Mouse (Mus musculus) naive thymus-derived CD4-positive, alpha-beta T cell, adult 2 months (primary cell): ENCODE data around the gene Arf1.
"Not testable (repeated sequence)": the region's sequence is repeated elsewhere in the genome, so short reads cannot be mapped to it uniquely, and the experiment has no call there.

Source experiments
- DNase-seq: peaks from one replicate; pipeline ENCODE4 v3.0.0-alpha.2; 2011; ENCODE audit warnings: low read depth

Gene Arf1

DNA sequence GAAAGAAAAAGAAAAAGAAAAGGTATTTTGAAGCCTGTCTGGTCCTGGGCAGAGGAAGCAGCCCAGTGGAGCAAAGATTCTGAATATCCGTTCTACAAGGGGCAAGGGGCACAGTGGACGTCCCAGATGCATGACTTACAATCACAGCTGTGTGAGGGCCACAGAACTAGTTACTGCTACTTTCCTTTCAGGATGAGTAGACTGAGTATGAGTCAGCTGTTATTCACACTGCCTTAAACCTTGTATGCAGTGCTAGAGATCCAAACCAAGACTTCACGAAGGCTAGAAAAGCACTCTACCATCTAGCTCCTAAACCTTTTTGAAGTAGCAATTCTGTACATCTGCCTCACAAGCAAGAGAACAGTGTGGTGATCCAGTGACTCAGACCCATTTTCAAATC lies 1.8 kb downstream of the Arf1 start:
- DNase-seq, result no peak

DNA sequence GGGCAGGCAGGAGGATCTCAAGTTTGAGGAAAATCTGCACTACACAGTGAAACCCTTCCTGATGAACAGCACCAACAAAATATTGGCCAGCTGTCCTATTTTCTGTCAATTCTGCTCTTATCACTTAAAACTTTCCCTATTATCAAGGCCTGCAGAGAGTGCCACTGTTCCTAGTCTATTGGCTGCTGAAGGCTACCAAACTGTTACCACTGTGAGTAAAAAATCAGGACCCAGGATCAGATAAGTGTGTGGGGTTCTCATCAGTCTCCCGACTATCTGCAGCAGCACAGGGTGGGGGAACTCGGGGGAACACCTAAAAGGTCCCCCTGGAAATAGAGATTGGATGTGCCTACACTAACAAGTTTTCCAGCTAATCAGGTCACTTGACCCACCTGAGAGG lies 2.9 kb downstream of the Arf1 start:
- DNase-seq, result no peak

DNA sequence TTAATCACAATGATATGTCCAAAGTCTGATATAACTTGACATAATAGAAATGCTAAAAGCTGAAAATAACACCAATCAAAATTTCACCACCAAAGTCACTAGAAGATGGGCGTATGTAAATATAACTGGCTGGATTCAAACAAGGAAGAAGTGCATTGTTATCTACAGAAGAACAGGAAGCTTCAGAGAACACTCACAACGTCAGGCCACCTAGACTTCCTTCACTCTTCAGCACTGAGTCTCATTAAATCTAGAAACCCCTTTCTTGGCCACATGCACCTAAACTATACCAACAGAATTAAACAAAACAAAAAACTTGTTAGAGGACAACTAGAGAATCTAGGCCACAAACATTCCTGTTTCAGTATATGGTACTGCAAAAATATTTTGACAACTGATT lies 3.6 kb downstream of the Arf1 start:
- DNase-seq, result peak; percentile 55

DNA sequence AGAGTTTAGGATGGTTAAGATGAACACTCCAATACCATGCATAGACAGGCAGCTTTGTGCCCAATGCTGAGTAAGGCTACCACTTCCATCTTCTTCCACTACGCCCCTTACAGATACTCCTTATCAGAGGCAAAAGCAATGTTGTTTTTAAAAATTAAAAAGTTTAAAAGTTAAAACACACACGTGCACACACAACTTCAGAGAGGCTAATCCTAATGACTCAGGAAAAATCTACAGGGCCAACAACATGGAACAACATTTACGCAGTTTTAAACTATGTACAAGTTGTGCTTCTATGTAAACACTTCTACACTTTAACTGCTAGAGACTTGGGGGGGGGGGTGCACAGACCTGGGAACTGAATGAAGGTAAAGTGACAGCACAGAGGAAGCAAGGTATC lies 4.0 kb downstream of the Arf1 start:
- DNase-seq, result no peak

DNA sequence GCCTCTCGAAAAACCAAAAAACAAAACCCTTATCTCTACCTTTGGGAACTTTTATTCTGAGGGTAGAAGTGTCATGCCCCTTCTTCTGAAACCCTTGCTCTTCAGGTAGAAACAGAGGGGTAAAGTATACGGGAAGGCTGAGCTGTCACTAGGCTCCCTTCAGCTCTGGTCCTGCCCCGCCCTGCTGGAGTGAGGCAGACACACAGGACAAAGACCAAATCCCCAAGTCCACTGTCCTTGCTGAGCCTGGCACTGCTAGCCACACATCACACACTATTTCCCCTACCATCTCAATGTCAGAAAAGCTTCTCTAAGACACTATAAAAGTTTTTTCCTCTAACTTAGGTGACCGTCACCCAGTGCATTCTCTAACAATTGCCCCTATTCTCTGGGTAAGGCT lies 5.8 kb downstream of the Arf1 start:
- no peak for DNase-seq

DNA sequence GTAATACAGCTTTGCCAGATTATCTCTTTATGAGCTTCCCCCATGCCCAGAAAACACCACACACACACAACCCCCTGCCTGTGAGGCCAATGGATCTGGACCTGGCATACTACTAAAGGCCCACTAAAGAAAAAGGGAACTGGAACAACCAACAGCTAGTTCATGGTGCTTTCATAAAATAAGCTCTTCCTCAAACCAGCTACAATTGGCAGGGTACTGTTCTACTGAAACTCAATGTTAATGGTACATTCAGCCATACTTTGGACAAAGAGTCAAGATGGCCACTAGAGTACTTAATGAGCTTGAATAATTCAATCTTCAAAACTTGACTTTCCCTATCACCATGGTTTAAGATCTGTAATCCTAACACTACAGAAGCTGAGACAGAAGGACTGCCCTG lies 6.5 kb downstream of the Arf1 start:
- no peak for DNase-seq

DNA sequence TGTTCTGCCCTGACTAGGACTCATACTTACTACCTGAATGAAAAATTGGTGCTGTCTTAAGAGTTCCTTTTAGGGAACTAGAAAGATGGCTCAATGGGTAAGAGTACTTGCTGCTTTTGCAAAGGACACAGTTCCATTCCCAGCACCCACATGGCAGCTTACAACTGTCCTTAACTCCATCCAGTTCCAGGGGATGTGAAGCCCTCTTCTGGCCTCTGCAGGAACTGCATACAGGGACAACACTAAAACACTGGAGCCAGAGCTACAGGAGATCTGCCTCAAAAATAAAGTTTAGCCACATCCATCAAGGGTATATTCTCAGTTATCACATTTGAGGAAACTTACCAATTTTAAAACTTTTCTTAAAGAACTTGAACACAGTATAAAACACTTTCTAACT lies 9.0 kb downstream of the Arf1 start:
- peak; percentile 72 for DNase-seq

DNA sequence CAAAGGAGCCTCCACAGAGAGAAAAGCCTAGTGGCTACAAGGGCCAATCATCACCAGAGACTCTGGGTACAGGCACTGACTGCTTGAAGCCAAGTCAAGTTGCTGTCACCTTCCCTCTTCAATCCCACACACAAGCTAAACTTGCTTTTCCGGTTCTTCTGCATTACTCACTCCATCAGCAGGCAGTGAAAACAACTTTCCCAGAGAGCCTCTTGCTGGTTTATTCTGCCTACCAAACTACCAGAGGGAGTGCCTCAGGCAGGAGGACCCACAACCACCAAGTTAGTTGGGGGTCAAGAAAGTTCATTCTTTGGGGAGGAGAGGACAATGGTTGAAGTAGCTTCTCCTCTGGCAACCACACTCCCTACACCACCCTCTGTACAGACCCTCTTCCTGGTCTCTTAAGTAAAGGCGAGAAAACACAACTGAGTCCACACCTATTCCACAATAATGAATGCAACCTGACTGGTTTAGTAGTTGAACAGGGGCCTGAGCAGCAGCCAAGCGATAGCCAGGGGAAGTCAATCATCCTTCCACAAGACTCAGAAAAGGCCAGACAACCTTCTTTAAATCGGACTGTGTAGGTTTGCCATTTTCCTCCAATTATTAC lies 9.6 kb downstream of the Arf1 start:
- DNase-seq, result peak; percentile 12

DNA sequence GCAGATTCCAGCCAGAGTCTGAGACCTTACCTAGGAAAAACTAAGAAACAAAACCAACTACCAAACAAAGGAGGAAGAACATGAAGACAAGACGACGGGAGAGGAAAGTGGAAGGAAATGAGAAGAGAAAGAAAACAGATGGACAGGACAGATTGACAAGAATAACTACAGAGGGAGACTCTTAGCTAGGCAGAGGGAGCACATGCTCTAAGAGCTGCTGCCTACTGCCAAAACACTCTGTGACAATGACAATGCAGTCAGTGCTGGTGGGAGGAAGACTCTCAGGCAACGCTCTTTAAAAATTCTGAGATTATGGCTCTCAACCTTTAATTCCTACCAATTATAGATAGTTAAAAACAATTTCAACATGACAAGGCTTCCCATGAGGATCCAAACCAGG lies 11.1 kb downstream of the Arf1 start:
- no peak for DNase-seq

DNA sequence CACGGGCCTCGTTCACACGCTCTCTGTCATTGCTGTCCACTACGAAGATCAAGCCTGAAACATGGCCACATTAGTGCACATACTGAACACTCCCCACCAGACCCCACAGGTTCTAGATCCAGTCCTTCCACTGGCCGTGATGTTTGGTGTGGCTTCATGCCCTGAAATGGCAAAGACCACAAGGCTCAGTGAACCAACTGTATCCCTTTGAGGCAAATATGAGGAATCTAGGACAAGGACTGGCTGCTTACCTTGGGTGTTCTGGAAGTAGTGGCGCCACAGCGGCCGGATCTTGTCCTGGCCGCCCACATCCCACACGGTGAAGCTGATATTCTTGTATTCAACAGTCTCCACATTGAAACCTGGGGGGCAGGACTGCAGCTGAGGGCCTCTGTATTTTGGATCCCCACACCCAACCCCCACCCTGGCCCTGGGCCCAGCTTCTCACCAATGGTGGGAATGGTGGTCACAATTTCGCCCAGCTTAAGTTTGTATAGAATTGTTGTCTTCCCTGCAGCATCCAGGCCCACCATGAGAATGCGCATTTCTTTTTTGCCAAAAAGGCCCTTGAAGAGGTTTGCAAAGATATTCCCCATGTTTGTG lies 15.1 kb downstream of the Arf1 start:
- no peak for DNase-seq

DNA sequence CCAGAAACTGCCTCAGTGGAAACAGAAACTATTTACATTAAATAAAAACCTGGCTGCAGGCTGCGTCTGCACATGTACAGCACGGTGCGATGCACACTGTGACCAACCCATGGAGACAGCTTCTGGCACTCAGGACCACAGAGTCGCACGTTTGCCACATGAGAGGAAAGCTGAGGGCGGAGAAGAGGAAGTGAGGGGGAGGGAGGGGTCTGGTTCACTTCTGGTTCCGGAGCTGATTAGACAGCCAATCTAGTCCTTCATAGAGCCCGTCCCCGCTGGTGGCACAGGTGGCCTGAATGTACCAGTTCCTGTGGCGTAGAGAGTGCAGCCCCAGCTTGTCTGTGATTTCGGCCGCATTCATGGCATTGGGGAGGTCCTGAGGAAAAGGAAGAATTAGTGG lies 15.8 kb downstream of the Arf1 start:
- DNase-seq, result peak; percentile 79

DNA sequence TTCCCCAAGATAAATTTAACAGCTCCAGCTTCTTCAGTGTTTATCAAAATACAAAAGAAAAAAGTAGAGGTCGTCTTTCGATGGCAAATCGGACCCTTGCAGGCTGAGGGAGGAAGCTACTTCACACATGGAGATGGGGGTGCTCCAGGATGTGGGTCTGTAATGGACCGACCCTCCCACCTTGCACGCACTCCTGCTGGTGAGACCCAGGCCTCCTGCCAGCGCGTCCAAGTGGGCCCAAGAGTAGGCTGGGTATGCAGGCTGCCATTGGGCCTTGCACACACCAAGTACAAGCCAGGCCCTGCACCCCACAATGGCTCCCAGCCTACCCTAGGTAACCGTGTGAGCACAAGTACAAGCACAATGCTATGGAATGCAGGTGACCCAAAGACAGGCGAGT lies 16.5 kb downstream of the Arf1 start:
- not testable (repeated sequence) for DNase-seq

DNA sequence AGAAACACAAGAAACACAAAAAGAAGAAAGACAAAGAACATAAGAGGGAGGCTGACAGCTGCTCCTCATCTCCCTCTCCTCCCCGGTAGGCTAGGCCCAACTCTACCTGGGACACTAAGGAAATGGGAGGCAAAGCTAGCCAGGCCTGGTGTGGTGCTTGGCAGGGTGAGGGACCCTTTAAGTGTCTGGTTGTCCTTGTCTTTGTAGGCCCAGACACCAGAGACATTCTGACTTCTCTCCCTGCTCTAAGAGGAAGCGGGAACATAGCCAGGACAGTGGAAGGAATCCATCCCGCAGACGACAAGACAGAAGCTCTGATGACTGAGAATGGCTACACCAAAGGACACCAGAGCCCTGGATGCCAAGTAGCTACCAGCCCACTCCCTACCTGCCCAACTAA lies 18.1 kb downstream of the Arf1 start:
- DNase-seq, result peak; percentile 19

DNA sequence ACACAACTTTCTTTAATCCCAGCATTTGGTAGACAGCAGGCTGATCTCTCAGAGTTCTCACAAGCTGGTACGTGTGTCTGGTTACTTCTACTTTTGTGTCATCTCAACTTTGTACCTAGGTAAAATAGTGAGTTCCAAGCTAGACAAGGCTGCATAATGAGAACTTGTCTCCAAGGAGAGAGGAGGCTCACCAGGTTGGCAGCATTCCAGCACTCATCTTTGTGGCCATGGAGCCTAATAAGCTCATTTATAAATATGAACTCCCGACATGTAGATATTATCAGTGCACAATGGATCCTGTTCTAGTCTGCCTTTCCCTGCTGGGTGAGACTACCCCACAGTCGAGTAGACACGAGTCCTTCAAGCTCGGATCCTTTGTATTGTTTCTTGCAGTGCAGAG lies 18.5 kb downstream of the Arf1 start:
- peak; percentile 24 for DNase-seq

DNA sequence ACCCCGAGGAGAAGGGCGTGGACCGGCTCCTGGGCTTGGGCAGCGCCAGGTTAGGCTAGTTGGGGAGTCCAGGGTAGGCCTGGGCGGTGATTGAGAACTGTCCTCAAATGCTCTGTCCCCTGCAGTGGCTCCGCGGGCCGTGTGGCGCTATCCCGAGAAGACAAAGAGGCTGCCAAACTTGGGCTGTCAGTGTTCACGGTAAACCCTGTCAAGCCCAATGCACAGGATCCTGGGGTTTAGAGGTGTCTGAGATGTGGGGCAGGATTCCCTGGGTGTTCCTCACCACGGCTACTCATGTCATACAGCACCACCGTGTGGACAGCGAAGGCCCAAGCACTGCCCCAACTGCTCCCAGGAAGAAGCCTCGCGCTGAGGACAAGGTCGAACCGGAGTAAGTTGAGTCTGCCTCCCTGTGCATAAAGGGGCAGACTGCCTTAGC lies 19.0 kb downstream of the Arf1 start:
- peak; percentile 64 for DNase-seq

DNA sequence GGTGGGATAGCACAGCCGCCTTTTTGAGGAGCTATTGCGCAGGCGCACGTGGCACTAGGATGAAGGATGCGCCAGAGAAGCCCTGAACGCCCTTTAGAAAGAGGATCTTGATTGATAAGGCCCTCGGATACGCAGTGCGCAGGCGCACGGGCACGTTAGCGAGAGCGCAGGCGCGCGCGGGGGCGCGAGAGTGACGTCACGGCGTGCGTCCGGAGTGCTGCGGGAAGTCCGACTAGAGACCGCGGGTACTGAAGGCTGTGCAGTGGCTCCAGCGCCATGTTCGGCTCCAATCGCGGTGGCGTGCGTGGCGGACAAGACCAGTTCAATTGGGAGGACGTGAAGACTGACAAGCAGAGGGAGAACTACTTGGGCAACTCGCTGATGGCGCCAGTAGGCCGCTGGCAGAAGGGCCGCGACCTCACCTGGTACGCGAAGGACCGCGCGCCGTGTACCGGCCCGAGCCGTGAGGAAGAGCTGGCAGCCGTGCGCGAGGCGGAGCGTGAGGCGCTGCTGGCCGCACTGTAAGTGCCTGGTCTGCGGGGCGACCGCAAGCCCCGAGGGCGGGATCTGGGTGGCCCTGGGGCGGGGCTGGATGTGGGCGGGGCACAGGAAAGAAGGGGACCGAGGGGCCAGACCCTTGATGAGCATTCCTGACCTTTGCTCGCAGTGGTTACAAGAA lies 19.8 kb downstream of the Arf1 start, which contains the start of gene 2310033P09Rik:
2310033P09Rik (plus strand) TSS at position 169 of the 679 bp plus-strand sequence.
- DNase-seq, result peak; percentile 97

DNA sequence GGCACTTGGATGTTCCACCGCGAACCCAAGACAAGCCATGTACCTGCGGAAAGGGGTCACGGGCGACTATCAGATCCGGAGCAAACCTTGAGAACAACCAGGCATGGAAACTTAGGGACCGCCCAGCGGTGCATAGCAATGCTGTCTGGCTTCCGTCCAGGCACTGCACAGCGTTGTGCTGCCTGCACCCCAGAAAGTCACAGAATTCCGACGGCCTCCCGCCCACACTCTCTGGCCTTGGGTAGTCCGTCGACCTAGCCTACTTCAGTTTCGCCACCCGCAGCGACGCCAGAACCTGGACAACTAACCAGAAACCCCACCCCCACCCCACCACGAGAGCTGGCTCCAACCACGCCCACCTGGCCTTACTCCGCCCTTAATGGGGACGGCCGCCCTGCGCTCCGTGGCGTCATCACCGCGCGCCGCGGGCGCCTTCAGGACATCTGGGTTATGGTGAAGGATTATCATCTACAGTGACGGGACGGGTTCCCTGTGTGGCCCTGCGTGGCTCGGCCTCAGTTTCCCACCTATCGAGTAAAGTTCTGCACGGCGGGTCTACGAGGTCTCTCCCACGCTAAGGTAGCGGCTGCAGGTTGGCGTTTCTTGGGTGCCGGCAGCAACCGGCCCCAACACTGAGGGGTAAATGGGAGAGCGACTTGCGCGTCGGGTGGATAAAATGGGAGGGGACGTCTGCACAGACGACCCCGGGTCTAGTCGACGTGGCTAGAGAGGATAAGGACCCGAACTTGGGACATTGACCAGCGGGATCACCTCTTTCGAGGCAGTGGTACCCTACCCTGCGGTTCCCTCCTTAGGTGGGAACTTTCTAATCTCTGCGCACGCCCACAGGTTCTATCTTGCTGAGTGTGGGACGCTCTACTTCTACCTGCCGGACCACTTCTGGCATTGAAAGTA lies 25.7 kb downstream of the Arf1 start, which contains the start of gene Mrpl55:
Mrpl55 (plus strand) TSS at position 406 of the 915 bp plus-strand sequence.
- DNase-seq, result peak; percentile 97

DNA sequence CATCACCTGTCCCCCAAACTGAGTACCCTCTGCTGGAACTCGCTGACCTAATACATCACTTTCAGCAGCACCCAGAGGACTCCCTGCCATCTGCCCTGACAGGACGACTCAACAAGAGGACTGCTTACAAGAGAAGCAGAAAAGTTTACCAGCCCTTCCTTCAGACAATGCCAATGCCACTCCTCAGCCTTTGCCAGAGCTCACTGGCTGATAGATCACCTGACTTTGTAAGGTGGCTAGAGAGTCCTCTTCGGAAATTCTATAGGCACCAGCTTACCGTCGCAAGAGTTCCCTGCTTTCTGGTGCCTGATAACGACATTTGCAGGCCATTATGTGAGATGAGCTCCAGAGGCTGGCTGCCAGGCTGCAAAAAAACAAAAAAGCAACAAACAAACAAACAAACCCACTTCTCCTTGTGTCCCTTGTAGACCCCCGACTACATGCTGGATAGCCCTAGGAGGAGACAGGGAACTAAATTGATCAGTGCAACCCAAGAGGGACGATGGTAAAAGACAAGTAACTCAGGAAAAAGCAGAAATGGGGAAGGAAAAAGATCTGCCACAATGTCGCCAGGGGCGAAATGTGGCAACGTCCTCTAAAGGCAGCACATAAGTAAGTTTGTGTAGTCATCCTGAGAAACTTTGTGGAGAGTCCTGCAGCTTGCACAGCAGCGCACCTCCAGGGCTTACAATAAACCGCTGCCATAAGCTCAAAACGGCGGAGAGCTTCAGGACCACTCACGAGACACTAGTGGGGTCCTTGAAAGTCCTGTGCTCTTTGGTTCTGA lies 26.7 kb downstream of the Arf1 start:
- DNase-seq, result no peak

DNA sequence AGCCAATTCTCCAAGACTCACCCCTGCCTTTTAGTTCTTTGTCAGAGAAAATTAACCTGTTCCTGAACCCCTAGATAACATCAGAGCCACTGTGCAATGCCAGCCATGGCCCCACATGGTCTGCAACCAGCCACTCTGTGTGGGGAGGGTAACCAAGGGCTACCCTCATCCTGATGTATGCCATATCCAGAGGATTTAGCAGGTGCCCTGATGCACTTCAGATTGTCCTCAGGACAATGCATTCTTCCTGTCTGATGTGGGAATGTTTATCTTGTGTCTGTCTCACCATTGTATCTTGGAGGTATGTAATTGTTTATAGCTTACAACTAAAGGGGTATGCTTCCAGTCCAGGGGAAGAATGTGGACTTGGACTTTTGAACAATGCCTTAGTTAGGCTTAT lies 31.8 kb downstream of the Arf1 start:
- no peak for DNase-seq

DNA sequence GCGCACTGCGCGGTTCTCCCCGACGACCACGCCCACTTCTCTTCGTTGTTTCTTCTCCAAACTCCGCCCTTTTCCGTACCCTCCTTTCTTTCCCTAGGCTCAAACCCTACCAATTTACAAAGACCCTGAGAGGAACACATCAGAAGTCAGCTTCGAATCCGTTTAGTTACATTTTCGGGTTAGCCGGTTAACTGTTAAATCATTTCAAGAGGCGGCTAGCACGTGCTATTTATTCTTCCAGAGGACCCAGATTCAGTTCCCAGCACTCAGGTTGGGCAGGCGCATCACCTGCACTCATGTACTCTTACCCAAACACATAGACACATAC lies 36.0 kb downstream of the Arf1 start, which contains the start of gene Guk1:
Guk1 (minus strand) TSS at position 154 of the 328 bp plus-strand sequence.
- no peak for DNase-seq

DNA sequence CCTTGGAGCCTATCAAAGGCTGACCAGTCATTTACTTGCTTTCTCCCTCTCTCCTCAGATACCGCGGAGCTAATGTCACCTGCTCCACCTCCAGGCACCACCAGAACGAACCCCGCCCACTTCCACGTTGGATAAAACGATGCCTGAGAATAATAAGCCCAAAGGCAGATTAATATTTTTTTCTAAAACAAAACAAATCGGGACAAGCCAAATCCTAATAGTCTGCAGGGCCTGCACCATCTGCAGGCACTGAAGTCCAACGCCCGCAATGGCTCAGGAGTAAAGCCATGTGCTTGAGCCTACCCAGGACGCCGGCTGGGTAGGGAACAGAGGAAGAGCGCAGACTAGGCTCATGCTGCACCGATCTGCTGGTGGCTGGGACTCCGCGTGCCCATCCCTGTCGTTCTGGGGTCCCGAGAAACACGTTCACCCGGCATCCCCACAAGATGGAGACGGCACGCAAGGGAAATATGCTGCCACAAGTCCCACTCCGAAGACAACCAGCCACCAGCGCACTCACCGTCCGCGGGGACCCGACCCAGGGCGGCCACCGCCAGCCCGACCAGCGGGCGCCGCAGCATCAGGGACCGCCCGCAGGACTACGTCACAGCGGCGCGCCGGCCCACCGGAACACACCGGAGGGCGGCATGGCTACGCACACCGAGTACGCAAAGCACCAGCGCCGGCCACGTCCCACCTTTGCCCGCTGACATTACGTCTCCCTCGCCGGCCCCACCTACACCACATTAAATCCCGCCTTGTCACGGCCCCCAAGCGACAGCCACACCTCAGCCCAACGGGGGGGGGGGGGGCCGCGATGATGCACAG lies 36.6 kb downstream of the Arf1 start:
- peak; percentile 95 for DNase-seq
